Mouse (Mus musculus) stomach, embryonic 14.5 days (tissue): ENCODE measurements around the gene Gnat2. TPM values are rescaled to one million over a fixed set of nuclear protein-coding genes. Genes with fewer than 3 reads are reported as not detected.

Experiments used
- ATAC-seq: fragments of 200-750 bp; cut with Nextera tagmentation; 2 replicates; pipeline ENCODE4 v1.8.0; 2017; ENCODE audit warnings: low read depth, moderate TSS enrichment; ENCODE audit not compliant: insufficient number of reproducible peaks, insufficient read depth, low FRiP score
- H3K27ac ChIP-seq: fragments of 300-500 bp; sonication (generic); 2 replicates; pipeline ENCODE4 v1.5.1; 2014; ENCODE audit warnings: mild to moderate bottlenecking, low read length, moderate library complexity, mixed read lengths
- H3K27me3 ChIP-seq: fragments of 300-500 bp; sonication (generic); 2 replicates; pipeline ENCODE4 v1.6.1; 2014; ENCODE audit warnings: low read length, control low read depth, mixed read lengths; ENCODE audit not compliant: control insufficient read depth, insufficient read depth
- H3K36me3 ChIP-seq: fragments of 300-500 bp; sonication (generic); 2 replicates; pipeline ENCODE4 v1.6.1; 2014; ENCODE audit warnings: mild to moderate bottlenecking, control low read depth, low read length, moderate library complexity, mixed read lengths; ENCODE audit not compliant: control insufficient read depth, insufficient read depth
- H3K4me1 ChIP-seq: fragments of 300-500 bp; sonication (generic); 2 replicates; pipeline ENCODE4 v1.6.1; 2014; ENCODE audit warnings: low read length, control low read depth, mixed read lengths; ENCODE audit not compliant: control insufficient read depth, insufficient read depth
- H3K4me2 ChIP-seq: fragments of 300-500 bp; sonication (generic); replicated peaks from 2 replicates; pipeline ENCODE4 v1.6.1; 2014; ENCODE audit warnings: low read depth, low read length, control low read depth
- H3K4me3 ChIP-seq: fragments of 300-500 bp; sonication (generic); 2 replicates; pipeline ENCODE4 v1.5.1; 2014; ENCODE audit warnings: low read depth, low read length, control low read depth
- H3K9ac ChIP-seq: fragments of 300-500 bp; sonication (generic); replicated peaks from 2 replicates; pipeline ENCODE4 v1.6.1; 2014; ENCODE audit warnings: low read depth, mild to moderate bottlenecking, control low read depth, low read length, moderate library complexity, mixed read lengths
- H3K9me3 ChIP-seq: fragments of 300-500 bp; sonication (generic); 2 replicates; pipeline ENCODE4 v1.6.1; 2016; ENCODE audit warnings: low read depth, low read length, control low read depth; ENCODE audit not compliant: control insufficient read depth
- WGBS: fragments of 180-500 bp; shearing (Covaris S2); extraction: QIAGEN DNeasy Blood & Tissue Kit; methylation state at CpG from one replicate; pipeline ENCODE4 v1.1.7; 2014; 5-methylcytosine and 5-hydroxymethylcytosine counted together
- polyA plus RNA-seq: library from polyadenylated mRNA; unstranded; fragments of >200 nt; fragmentation: Nextera tagmentation; extraction: Ambion mirVana; gene quantifications from 2 replicates; pipeline ENCODE4 v1.2.1, GENCODE M21; 2014

Gnat2 gene
- polyA plus RNA-seq, 1 experiment from 2014 or later, result 0.51 TPM

GRCm38 (mm10) chr3:108113591-108114289 is 21.2 kb downstream of the Gnat2 start:
- Histone ChIP-seq H3K4me1 (no peaks in the 10 kb centered on the region), H3K36me3 (peaks cover 58% of the 10 kb centered on the region), H3K9ac (no peak overlapping the region), H3K9me3 (no peaks in the 10 kb centered on the region), H3K27ac (no peak overlapping the region), H3K4me3 (no peak overlapping the region), H3K27me3 (no peaks in the 10 kb centered on the region), H3K4me2 (no peak overlapping the region)
- WGBS, result 84% methylated on average over 7 of the region's 7 CpGs
- ATAC-seq, result no peak

- no peak for ATAC-seq
- no peaks in the 10 kb centered on the region for H3K4me1 ChIP-seq
- H3K9ac ChIP-seq, result no peak overlapping the region
- WGBS, result 78% methylated on average over 6 of the region's 6 CpGs
- no peak overlapping the region for H3K4me3 ChIP-seq
- H3K9me3 ChIP-seq, result no peaks in the 10 kb centered on the region
- no peak overlapping the region for H3K4me2 ChIP-seq
- H3K27me3 ChIP-seq, result no peaks in the 10 kb centered on the region
- peaks cover 51% of the 10 kb centered on the region for H3K36me3 ChIP-seq
- H3K27ac ChIP-seq, result no peak overlapping the region
These were observed 24.9 kb downstream of the Gnat2 start for GRCm38 (mm10) chr3:108117465-108117864.

- H3K9me3 ChIP-seq, result no peaks in the 10 kb centered on the region
- H3K4me1 ChIP-seq, result no peaks in the 10 kb centered on the region
- no peak overlapping the region for H3K4me3 ChIP-seq
- H3K4me2 ChIP-seq, result no peak overlapping the region
- no peaks in the 10 kb centered on the region for H3K27me3 ChIP-seq
- no peak overlapping the region for H3K9ac ChIP-seq
- no peak for ATAC-seq
- no peak overlapping the region for H3K27ac ChIP-seq
- 77% methylated on average over 3 of the region's 3 CpGs for WGBS
- H3K36me3 ChIP-seq, result peaks cover 44% of the 10 kb centered on the region
These were observed 28.5 kb downstream of the Gnat2 start for GRCm38 (mm10) chr3:108121101-108121500.

- Histone ChIP-seq H3K36me3 (peaks cover 34% of the 10 kb centered on the region), H3K4me2 (no peak overlapping the region), H3K27ac (no peak overlapping the region), H3K4me3 (no peak overlapping the region), H3K27me3 (no peaks in the 10 kb centered on the region), H3K9ac (no peak overlapping the region), H3K9me3 (no peaks in the 10 kb centered on the region), H3K4me1 (no peaks in the 10 kb centered on the region)
- ATAC-seq, result no peak
- WGBS, result 88% methylated on average over 5 of the region's 5 CpGs
These were observed 30.7 kb downstream of the Gnat2 start for GRCm38 (mm10) chr3:108123242-108123641.

GRCm38 (mm10) chr3:108124131-108124530 is 31.5 kb downstream of the Gnat2 start:
- ATAC-seq, result no peak
- no peak overlapping the region for H3K4me2 ChIP-seq
- WGBS, result 44% methylated on average over 1 of the region's 1 CpGs
- no peak overlapping the region for H3K4me3 ChIP-seq
- H3K27ac ChIP-seq, result no peak overlapping the region
- H3K4me1 ChIP-seq, result no peaks in the 10 kb centered on the region
- no peak overlapping the region for H3K9ac ChIP-seq
- peaks cover 29% of the 10 kb centered on the region for H3K36me3 ChIP-seq
- no peaks in the 10 kb centered on the region for H3K27me3 ChIP-seq
- no peaks in the 10 kb centered on the region for H3K9me3 ChIP-seq

- no peak overlapping the region for H3K4me2 ChIP-seq
- H3K9me3 ChIP-seq, result no peaks in the 10 kb centered on the region
- H3K4me3 ChIP-seq, result no peak overlapping the region
- 0 out of 2 replicates have a peak, but pooled peaks cover 4% of the 10 kb centered on the region for H3K4me1 ChIP-seq
- H3K9ac ChIP-seq, result no peak overlapping the region
- no peak overlapping the region for H3K27ac ChIP-seq
- peaks cover 17% of the 10 kb centered on the region for H3K36me3 ChIP-seq
- no peak for ATAC-seq
- WGBS, result 82% methylated on average over 3 of the region's 3 CpGs
- H3K27me3 ChIP-seq, result no peaks in the 10 kb centered on the region
These were observed 33.7 kb downstream of the Gnat2 start for GRCm38 (mm10) chr3:108126327-108126726.

- H3K9me3 ChIP-seq, result no peaks in the 10 kb centered on the region
- no peak overlapping the region for H3K9ac ChIP-seq
- H3K4me2 ChIP-seq, result no peak overlapping the region
- H3K27ac ChIP-seq, result no peak overlapping the region
- ATAC-seq, result no peak
- 0 out of 2 replicates have a peak, but pooled peaks cover 4% of the 10 kb centered on the region for H3K4me1 ChIP-seq
- no peak overlapping the region for H3K4me3 ChIP-seq
- WGBS, result 68% methylated on average over 5 of the region's 5 CpGs
- no peaks in the 10 kb centered on the region for H3K36me3 ChIP-seq
- H3K27me3 ChIP-seq, result no peaks in the 10 kb centered on the region
These were observed 35.9 kb downstream of the Gnat2 start for GRCm38 (mm10) chr3:108128520-108128919.

GRCm38 (mm10) chr3:108129367-108129766 is 36.8 kb downstream of the Gnat2 start:
- no peaks in the 10 kb centered on the region for H3K9me3 ChIP-seq
- H3K4me1 ChIP-seq, result 0 out of 2 replicates have a peak, but pooled peaks cover 4% of the 10 kb centered on the region
- H3K27ac ChIP-seq, result no peak overlapping the region
- WGBS, result 84% methylated on average over 4 of the region's 4 CpGs
- no peaks in the 10 kb centered on the region for H3K27me3 ChIP-seq
- H3K36me3 ChIP-seq, result no peaks in the 10 kb centered on the region
- H3K9ac ChIP-seq, result no peak overlapping the region
- H3K4me2 ChIP-seq, result no peak overlapping the region
- ATAC-seq, result no peak
- no peak overlapping the region for H3K4me3 ChIP-seq

GRCm38 (mm10) chr3:108129804-108130203 is 37.2 kb downstream of the Gnat2 start:
- no peaks in the 10 kb centered on the region for H3K36me3 ChIP-seq
- ATAC-seq, result no peak
- WGBS, result 93% methylated on average over 4 of the region's 4 CpGs

More at GRCm38 (mm10) chr3:108129804-108130203, 37.2 kb downstream of the Gnat2 start:
- Histone ChIP-seq H3K27ac (no peak overlapping the region), H3K4me1 (0 out of 2 replicates have a peak, but pooled peaks cover 4% of the 10 kb centered on the region), H3K9ac (no peak overlapping the region), H3K4me3 (no peak overlapping the region), H3K9me3 (no peaks in the 10 kb centered on the region), H3K4me2 (no peak overlapping the region), H3K27me3 (no peaks in the 10 kb centered on the region)
